Mouse (Mus musculus): ENCODE data around the gene Msrb2. TPM values are rescaled to one million over a fixed set of nuclear protein-coding genes. Genes with fewer than 3 reads are reported as not detected.

The Msrb2 gene
- total and polyA plus RNA-seq, 3 experiments: 14.3 to 28.7 (median 26.2) TPM

- DNase-seq: no peak
Observed at GRCm38 (mm10) chr2:19390411-19391143, 19.3 kb downstream of the Msrb2 start.

- no peak for DNase-seq
Observed at GRCm38 (mm10) chr2:19391649-19392048, 20.4 kb downstream of the Msrb2 start.

- no peak for DNase-seq
Observed at GRCm38 (mm10) chr2:19392793-19393192, 21.6 kb downstream of the Msrb2 start.

- no peak for DNase-seq
Observed at GRCm38 (mm10) chr2:19405409-19405808, 34.2 kb downstream of the Msrb2 start.

GRCm38 (mm10) chr2:19406531-19406930, 35.3 kb downstream of the Msrb2 start:
- no peak for DNase-seq

GRCm38 (mm10) chr2:19414222-19414965, 43.2 kb downstream of the Msrb2 start:
- DNase-seq: peak; percentile 48

- DNase-seq: peak; percentile 46
Observed at GRCm38 (mm10) chr2:19415063-19415521, 43.9 kb downstream of the Msrb2 start.

- no peak for DNase-seq
Observed at GRCm38 (mm10) chr2:19416066-19416465, 44.8 kb downstream of the Msrb2 start.

GRCm38 (mm10) chr2:19419686-19420345, 48.6 kb downstream of the Msrb2 start:
- DNase-seq: no peak

GRCm38 (mm10) chr2:19422226-19422625, 51.0 kb downstream of the Msrb2 start:
- DNase-seq: no peak

GRCm38 (mm10) chr2:19423086-19423485, 51.8 kb downstream of the Msrb2 start:
- DNase-seq: no peak

- DNase-seq: peak; percentile 33
Observed at GRCm38 (mm10) chr2:19429031-19429430, 57.8 kb downstream of the Msrb2 start.

- no peak for DNase-seq
Observed at GRCm38 (mm10) chr2:19429691-19430690, 58.8 kb downstream of the Msrb2 start.

- no peak for DNase-seq
Observed at GRCm38 (mm10) chr2:19430746-19431145, 59.5 kb downstream of the Msrb2 start.

- no peak for DNase-seq
Observed at GRCm38 (mm10) chr2:19431186-19431585, 59.9 kb downstream of the Msrb2 start.

GRCm38 (mm10) chr2:19431614-19432323, 60.5 kb downstream of the Msrb2 start:
- DNase-seq: no peak

GRCm38 (mm10) chr2:19444346-19444745, 73.1 kb downstream of the Msrb2 start:
- no peak for DNase-seq

All from adrenal gland, adult 2 months (tissue).